Mouse (Mus musculus) activated CD4-positive, CD25-positive, alpha-beta regulatory T cell, adult 9 weeks (primary cell): ENCODE results near the gene Cacna1c. TPM values are rescaled to one million over a fixed set of nuclear protein-coding genes. Genes with fewer than 3 reads are reported as not detected.

Source experiments
- polyA plus RNA-seq: library from polyadenylated mRNA; unstranded; fragments of 100-300 nt; shearing (Covaris generic); gene quantifications from one replicate; pipeline ENCODE4 v1.2.1, GENCODE M21; 2017

Gene Cacna1c
- 0.29 TPM for polyA plus RNA-seq

DNA sequence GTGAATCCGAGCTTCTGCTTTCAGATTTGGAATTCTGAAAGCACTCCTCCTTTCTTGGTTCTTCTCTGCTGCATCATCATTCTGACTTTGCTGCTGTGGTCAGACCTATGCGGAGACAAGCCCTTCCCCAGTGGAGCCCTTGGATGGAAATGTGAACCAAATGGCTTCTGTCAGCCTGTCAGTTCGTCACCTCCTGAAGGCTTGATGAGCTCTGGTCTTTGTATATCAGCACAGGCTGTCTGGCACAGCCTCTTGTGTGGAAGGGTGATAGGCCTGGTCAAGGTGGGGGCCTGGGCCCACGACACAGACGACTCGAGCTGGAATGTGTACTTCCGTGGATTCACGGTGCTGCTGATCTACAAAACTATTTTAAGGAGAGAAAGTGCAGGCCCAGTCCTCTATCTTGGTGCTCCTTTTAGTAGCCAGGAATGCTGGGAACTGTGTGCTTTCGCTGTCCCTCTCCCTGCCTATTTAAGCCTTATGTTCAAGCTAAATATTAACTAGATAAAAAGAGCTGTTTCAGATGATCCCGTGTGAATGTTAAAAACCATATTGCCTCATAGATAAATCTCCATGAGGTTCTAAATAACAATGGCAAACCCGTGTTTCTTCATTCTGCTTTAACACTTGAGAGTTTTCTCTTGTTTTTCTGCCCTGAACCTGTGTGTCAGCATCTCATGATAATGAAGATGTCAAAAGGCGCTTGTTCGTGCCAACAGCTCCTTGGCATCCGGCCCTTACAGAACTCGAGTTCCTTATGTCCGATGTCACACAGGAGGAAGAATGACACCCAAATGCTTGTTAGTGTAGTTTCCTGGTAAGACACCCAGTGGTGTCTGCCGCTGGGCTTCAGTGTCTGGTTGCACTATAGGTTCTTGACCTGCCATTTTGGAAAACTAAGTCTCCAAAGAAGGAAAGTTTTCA lies at the start of gene Cacna1c:
Gene Cacna1c (minus strand): TSS at position 37 of the 924 bp plus-strand sequence.

DNA sequence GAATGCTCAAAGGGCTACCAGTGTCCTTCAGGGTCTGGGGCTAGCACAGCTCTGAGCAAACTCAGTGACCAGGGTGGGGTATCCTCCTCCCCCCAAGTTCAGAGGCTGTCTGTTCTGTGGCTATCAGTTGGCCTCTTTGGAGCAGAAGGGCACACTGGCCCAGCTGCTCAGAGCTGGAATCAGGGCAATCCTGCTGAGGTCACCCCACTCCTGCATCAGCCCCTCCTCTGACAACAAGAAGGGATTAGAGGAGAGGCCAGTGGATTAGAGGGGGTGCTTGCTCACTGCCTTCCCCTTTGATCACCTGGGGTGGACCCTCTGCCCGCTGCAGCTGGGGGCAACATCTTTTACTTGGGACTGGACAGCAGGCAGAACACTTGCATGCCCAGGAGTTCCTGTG lies 40.0 kb upstream of the Cacna1c start, which contains the start of gene Cacna2d4:
Gene Cacna2d4 (plus strand): TSS at position 286 of the 400 bp plus-strand sequence.

DNA sequence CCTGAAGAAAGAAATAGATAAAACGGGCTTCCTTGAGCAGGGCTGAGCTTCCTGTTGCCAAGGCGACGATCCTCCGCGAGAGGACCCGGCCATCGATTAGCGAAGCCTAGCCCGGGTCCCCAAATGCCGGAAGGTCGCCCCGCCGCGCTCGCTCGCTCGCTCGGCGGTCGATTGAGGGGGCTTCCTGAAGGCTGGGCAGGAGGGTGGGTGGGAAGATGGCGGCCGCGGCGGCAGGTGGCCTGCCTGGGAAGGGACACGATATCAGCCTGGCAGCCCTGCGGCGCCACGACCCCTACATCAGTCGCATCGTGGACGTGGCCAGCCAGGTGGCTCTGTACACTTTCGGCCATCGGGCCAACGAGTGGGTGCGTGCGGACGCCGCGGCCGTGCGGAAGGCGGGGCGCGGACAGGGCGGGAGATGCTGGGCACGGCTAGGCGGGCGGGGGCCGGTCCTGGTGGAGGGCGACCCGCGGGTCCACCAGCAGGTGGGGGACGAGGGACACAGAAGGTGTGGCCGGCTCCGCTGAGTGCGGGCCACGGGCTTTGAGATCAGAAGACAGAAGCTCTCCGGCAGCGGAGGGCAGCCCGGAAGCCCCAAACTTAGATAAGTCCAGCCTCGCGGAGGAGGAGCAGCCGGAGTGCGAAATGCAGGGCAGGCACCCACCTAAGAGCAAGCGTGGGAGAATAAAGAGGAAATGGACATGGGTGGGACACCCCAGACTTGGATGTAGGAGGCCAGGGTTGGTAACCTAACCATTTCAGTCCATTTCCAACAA lies 21.0 kb downstream of the Cacna1c start, which contains the start of gene Dcp1b:
Gene Dcp1b (plus strand): TSS at position 176 of the 776 bp plus-strand sequence.

DNA sequence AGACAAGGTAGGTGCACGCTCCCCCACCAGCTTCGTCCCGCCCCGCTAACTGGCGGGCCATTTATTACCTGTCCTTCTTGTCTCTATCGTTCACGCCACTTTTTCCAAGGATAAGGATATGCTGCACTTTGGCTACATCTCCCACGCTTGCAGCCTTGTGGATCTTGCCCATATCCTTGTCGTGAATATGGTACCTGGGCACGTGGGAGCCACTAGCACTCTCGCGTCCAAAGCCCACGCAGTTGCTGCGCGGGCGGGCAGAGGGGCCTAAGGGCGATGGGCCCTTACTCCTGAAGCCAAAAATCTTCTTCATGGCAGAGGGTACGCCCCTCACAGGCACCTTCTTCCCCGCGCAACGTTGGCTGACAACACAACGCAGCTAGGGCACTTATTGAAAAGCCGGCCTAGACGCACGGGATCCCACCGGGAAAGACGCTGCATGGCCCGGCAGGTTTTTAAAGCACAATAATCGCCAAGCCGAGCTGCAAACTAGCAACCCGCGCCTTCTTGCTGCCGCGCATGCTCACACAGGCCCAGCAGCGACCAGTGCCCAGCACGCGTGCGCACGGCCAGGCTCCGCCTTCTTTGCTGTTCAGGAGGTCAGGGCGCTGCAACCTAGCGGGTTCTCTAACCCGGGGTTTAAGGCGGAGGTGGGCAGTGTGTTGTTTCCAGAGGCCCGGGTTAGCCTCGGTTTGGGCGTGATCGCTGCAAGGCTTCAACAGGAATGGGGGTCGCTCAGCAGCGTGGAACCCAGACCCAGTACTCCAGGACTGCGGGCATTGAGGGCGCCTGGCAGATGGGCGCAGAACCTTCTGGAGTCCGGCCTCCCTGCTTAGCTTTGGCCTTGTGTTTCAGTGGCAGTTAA lies 634.2 kb downstream of the Cacna1c start, which contains the start of gene Ankrd26:
Gene Ankrd26 (minus strand): TSS at position 482 of the 865 bp plus-strand sequence.

Other genes starting within 250 kb of the Cacna1c start
- 20.4 TPM for gene Dcp1b, start 21.2 kb downstream of the Cacna1c start, polyA plus RNA-seq
- 13.3 TPM for gene Cacna2d4, start 40.1 kb upstream of the Cacna1c start, polyA plus RNA-seq
- gene Lrtm2, start 134.3 kb upstream of the Cacna1c start, polyA plus RNA-seq = 0.16 TPM
- gene Adipor2, start 221.3 kb upstream of the Cacna1c start, polyA plus RNA-seq = 5.0 TPM